Mouse (Mus musculus): ENCODE data around the gene Olfr281.

- TF ChIP-seq POLR2A (IDR thresholded peaks at IDR 0.05; ENCODE audit: control insufficient read depth in 1 of 2, insufficient read depth in 1 of 2, low read depth in 1 of 2, low read length in 2 of 2, poor library complexity in 1 of 2) (no peak), CTCF (IDR thresholded peaks at IDR 0.05 in 2 of 3, conservative IDR thresholded peaks at IDR 0.05 in 1 of 3; ENCODE audit: control insufficient read depth in 1 of 3, insufficient read depth in 1 of 3, low read depth in 2 of 3, low read length in 3 of 3, poor library complexity in 1 of 3, severe bottlenecking in 1 of 3) (peak; percentile 83 to 85 (median 83)), ZC3H11A (IDR thresholded peaks at IDR 0.05; ENCODE audit: low read depth, low read length) (peak; percentile 56), E2F4 (IDR thresholded peaks at IDR 0.05; ENCODE audit: borderline replicate concordance, low read depth, low read length) (no peak), MAFK (IDR thresholded peaks at IDR 0.05; ENCODE audit: borderline replicate concordance, low read depth, low read length) (no peak), UBTF (IDR thresholded peaks at IDR 0.05; ENCODE audit: borderline replicate concordance, insufficient read depth, low read depth, low read length) (no peak), POLR2AphosphoS2 (IDR thresholded peaks at IDR 0.05; ENCODE audit: low read length) (no peak), RAD21 (IDR thresholded peaks at IDR 0.05; ENCODE audit: low read depth, low read length) (peak; percentile 75), GATA1 (IDR thresholded peaks at IDR 0.05; ENCODE audit: low read depth, low read length) (no peak), SIN3A (IDR thresholded peaks at IDR 0.05; ENCODE audit: low read length) (no peak), ETS1 (IDR thresholded peaks at IDR 0.05; ENCODE audit: low read depth, low read length) (no peak), RCOR1 (IDR thresholded peaks at IDR 0.05; ENCODE audit: low read depth, low read length) (no peak)
Measured at GRCm38 (mm10) chr15:98475382-98475781, 23.0 kb downstream of the Olfr281 start.

Measured in MEL (cell line).